Mouse (Mus musculus) adrenal gland, postnatal 25 days (tissue): ENCODE results near the gene Hcn4. TPM values are rescaled to one million over a fixed set of nuclear protein-coding genes. Genes with fewer than 3 reads are reported as not detected.

ENCODE experiments used
- total RNA-seq: library from RNA; stranded (reverse); gene quantifications from 2 replicates; pipeline ENCODE4 v1.2.3, GENCODE M21; 2021

Hcn4 gene
- total RNA-seq, 1 experiment from 2014 or later = 0.73 TPM

Other genes starting within 250 kb of the Hcn4 start
- 151 and 177 TPM in 2 replicates for gene Nptn, start 241.2 kb upstream of the Hcn4 start, total RNA-seq
- gene Rec114, start 79.4 kb upstream of the Hcn4 start, total RNA-seq = not detected in 2 replicates
- 56.7 and 63.5 TPM in 2 replicates for gene Neo1, start 213.0 kb downstream of the Hcn4 start, total RNA-seq